Mouse (Mus musculus) stomach, embryonic 14.5 days (tissue): ENCODE measurements around the gene Calm3. TPM values are rescaled to one million over a fixed set of nuclear protein-coding genes. Genes with fewer than 3 reads are reported as not detected.

Source experiments
- ATAC-seq: fragments of 200-750 bp; cut with Nextera tagmentation; 2 replicates; pipeline ENCODE4 v1.8.0; 2017; ENCODE audit warnings: low read depth, moderate TSS enrichment; ENCODE audit not compliant: insufficient number of reproducible peaks, insufficient read depth, low FRiP score
- H3K27ac ChIP-seq: fragments of 300-500 bp; sonication (generic); 2 replicates; pipeline ENCODE4 v1.5.1; 2014; ENCODE audit warnings: mild to moderate bottlenecking, low read length, moderate library complexity, mixed read lengths
- H3K27me3 ChIP-seq: fragments of 300-500 bp; sonication (generic); 2 replicates; pipeline ENCODE4 v1.6.1; 2014; ENCODE audit warnings: low read length, control low read depth, mixed read lengths; ENCODE audit not compliant: control insufficient read depth, insufficient read depth
- H3K36me3 ChIP-seq: fragments of 300-500 bp; sonication (generic); 2 replicates; pipeline ENCODE4 v1.6.1; 2014; ENCODE audit warnings: mild to moderate bottlenecking, control low read depth, low read length, moderate library complexity, mixed read lengths; ENCODE audit not compliant: control insufficient read depth, insufficient read depth
- H3K4me1 ChIP-seq: fragments of 300-500 bp; sonication (generic); 2 replicates; pipeline ENCODE4 v1.6.1; 2014; ENCODE audit warnings: low read length, control low read depth, mixed read lengths; ENCODE audit not compliant: control insufficient read depth, insufficient read depth
- H3K4me2 ChIP-seq: fragments of 300-500 bp; sonication (generic); replicated peaks from 2 replicates; pipeline ENCODE4 v1.6.1; 2014; ENCODE audit warnings: low read depth, low read length, control low read depth
- H3K4me3 ChIP-seq: fragments of 300-500 bp; sonication (generic); 2 replicates; pipeline ENCODE4 v1.5.1; 2014; ENCODE audit warnings: low read depth, low read length, control low read depth
- H3K9ac ChIP-seq: fragments of 300-500 bp; sonication (generic); replicated peaks from 2 replicates; pipeline ENCODE4 v1.6.1; 2014; ENCODE audit warnings: low read depth, mild to moderate bottlenecking, control low read depth, low read length, moderate library complexity, mixed read lengths
- H3K9me3 ChIP-seq: fragments of 300-500 bp; sonication (generic); 2 replicates; pipeline ENCODE4 v1.6.1; 2016; ENCODE audit warnings: low read depth, low read length, control low read depth; ENCODE audit not compliant: control insufficient read depth
- WGBS: fragments of 180-500 bp; shearing (Covaris S2); extraction: QIAGEN DNeasy Blood & Tissue Kit; methylation state at CpG from one replicate; pipeline ENCODE4 v1.1.7; 2014; 5-methylcytosine and 5-hydroxymethylcytosine counted together
- polyA plus RNA-seq: library from polyadenylated mRNA; unstranded; fragments of >200 nt; fragmentation: Nextera tagmentation; extraction: Ambion mirVana; gene quantifications from 2 replicates; pipeline ENCODE4 v1.2.1, GENCODE M21; 2014

The Calm3 gene
- polyA plus RNA-seq, 1 experiment from 2014 or later: 148 TPM

- Histone ChIP-seq H3K27me3 (peaks cover 11% of the 10 kb centered on the region), H3K4me2 (no peak overlapping the region), H3K4me1 (peaks cover 25% of the 10 kb centered on the region), H3K9ac (no peak overlapping the region), H3K4me3 (no peak overlapping the region), H3K36me3 (no peaks in the 10 kb centered on the region), H3K27ac (no peak overlapping the region), H3K9me3 (no peaks in the 10 kb centered on the region)
- 28% methylated on average over 18 of the region's 18 CpGs for WGBS
- ATAC-seq: peak; percentile 64; the same call in 1 of the 2 replicates
These were observed 27.1 kb upstream of the Calm3 start for GRCm38 (mm10) chr7:16950861-16951635.

DNA sequence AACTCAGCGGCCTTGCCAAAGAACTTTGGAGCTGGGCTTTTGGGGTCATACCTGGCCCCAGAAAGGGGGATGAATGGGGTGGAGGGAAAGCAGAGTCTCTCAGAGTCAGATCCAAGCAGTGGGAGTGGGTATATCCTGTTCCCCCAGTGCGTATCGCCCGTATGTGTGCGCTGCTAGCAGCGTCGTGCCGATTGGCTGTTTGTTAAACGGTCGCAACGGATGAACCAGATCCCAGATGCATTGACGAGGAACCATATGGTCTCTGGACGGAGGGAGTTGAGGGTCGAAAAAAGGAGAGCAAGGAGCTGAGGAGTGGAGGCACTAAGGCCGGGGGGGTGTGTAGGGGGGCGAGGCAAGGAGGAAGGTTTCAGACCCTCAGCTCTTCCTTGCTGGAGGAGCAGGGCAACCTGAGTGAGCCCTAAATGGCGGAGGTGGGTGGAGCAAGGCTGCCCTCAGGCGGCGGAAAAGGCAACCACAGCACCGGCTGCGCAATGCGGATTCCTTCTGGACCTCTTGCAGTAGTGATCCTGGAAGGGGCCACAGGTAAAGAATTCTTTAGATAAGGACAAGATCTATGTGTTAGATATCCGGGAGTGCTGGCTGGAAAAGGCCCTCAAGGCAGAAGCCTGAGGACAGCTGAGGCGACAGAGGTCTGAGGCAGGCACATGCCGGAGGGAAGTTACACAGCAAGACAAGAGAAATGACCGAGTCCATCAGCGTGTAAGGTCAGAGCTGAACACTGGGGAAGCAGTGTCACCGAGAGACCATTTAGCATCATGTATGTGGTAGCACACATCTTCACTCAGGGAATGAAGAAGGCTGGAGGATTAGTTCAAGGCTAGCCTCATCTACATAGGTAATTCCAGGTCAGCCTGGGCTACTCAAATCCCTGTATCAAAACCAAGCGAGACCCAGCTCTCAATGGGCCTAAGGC is 26.3 kb upstream of the Calm3 start:
- 11% methylated on average over 29 of the region's 29 CpGs for WGBS
- Histone ChIP-seq H3K4me3 (peak overlapping the region; percentile 13; the same call in 1 of the 2 replicates), H3K27ac (no peak overlapping the region), H3K4me1 (peaks cover 34% of the 10 kb centered on the region), H3K27me3 (peaks cover 16% of the 10 kb centered on the region), H3K9me3 (no peaks in the 10 kb centered on the region), H3K36me3 (no peaks in the 10 kb centered on the region), H3K4me2 (peak overlapping the region; percentile 42), H3K9ac (no peak overlapping the region)
- peak; percentile 59 for ATAC-seq

DNA sequence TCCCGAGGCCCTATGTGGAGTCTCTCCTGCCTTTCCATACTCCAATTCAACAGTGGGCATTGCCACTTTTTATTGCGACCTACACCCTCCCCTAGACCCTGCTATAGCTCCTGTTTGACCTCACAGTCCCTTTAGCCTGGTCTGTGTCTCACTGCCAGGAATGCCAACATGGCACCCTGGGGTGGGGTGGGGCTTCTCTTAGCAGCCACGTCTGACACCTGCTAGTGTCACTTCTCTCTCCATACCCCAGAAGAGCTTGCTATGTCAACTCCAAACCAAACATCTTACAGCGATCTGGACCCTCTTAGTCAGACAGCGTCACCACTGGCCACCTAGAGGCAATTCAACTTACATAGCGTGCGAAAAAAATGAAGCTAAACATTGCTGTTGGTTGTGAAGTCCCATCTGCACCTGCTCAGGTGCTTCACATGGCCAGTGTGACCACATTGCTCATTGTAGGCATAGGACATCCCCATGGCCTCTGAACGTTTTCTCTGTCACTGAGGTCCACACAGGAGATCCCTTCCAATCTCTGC is 25.1 kb upstream of the Calm3 start:
- no peak for ATAC-seq
- Histone ChIP-seq H3K36me3 (no peaks in the 10 kb centered on the region), H3K4me3 (no peak overlapping the region), H3K27me3 (peaks cover 20% of the 10 kb centered on the region), H3K27ac (no peak overlapping the region), H3K4me1 (peaks cover 40% of the 10 kb centered on the region), H3K9ac (no peak overlapping the region), H3K9me3 (no peaks in the 10 kb centered on the region), H3K4me2 (no peak overlapping the region)
- 63% methylated on average over 8 of the region's 8 CpGs for WGBS

GRCm38 (mm10) chr7:16947959-16948361 is 24.0 kb upstream of the Calm3 start:
- Histone ChIP-seq H3K27me3 (peaks cover 20% of the 10 kb centered on the region), H3K9ac (no peak overlapping the region), H3K4me1 (peaks cover 43% of the 10 kb centered on the region), H3K4me3 (0 out of 2 replicates have a peak overlapping the region, but pooled peaks have one; percentile 31), H3K27ac (peak overlapping the region; percentile 39; the same call in 1 of the 2 replicates), H3K4me2 (peak overlapping the region; percentile 59), H3K9me3 (no peaks in the 10 kb centered on the region), H3K36me3 (no peaks in the 10 kb centered on the region)
- WGBS: 12% methylated on average over 4 of the region's 4 CpGs
- ATAC-seq: no peak

DNA sequence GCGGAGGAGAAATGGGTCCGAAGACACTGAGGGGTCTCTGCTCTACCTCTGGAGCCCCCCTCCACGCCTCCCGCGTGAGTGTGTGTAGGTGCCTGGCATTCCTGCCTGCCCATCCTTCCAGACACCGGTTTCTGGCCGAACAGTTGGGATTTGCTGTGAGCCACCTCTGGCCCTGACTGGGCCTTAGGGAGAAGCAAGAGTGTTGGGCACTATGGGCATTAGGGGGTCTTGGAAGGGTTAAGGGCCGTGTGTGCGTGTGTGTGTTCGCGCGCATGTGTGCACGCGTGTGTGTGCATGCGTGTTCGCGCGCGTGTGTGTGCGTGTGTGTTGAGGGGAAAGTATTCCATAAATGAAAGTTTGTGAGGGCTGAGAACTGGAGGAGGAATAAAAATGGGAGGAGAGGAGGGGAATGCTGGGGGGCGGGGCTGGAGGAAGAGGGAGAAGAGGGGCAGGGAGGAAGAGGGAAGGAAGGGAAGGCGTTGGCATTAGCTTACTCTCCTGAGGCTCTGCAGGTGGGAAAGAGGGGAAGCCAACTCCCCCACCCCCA is 23.5 kb upstream of the Calm3 start:
- Histone ChIP-seq H3K27ac (0 out of 2 replicates have a peak overlapping the region, but pooled peaks have one; percentile 16), H3K27me3 (peaks cover 20% of the 10 kb centered on the region), H3K4me1 (peaks cover 43% of the 10 kb centered on the region), H3K9me3 (no peaks in the 10 kb centered on the region), H3K4me2 (peak overlapping the region; percentile 59), H3K9ac (no peak overlapping the region), H3K4me3 (peak overlapping the region; percentile 31), H3K36me3 (no peaks in the 10 kb centered on the region)
- WGBS: 17% methylated on average over 22 of the region's 22 CpGs
- no peak for ATAC-seq

- H3K4me3 ChIP-seq: peak overlapping the region; percentile 31
- H3K27me3 ChIP-seq: peaks cover 20% of the 10 kb centered on the region
- H3K4me1 ChIP-seq: peaks cover 43% of the 10 kb centered on the region
- no peak overlapping the region for H3K27ac ChIP-seq
- no peaks in the 10 kb centered on the region for H3K9me3 ChIP-seq
- no peaks in the 10 kb centered on the region for H3K36me3 ChIP-seq
- peak overlapping the region; percentile 25; the same call in 1 of the 2 replicates for H3K9ac ChIP-seq
- peak overlapping the region; percentile 59 for H3K4me2 ChIP-seq
- ATAC-seq: no peak
- 13% methylated on average over 53 of the region's 53 CpGs for WGBS
These were observed 22.8 kb upstream of the Calm3 start for GRCm38 (mm10) chr7:16946441-16947348.

DNA sequence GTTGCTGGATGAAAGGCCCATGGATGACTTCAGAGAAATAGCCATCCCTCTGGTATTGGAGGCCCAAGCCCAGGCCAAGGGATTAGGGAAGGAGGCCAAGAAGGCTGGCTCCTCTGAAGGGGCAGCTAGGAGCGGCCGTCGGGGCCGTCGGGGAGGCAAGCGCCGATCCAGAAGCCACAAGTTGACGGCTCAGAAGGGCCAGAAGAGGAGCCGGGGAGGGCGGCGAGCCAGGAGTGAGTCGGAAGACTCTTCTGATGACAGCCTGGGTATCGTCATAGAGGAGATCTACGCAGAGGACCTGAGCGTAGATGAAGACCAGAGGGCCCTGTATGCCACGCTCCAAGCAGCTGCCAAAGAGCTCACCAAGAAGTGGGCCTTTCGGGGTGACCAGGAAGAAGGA is 21.5 kb upstream of the Calm3 start:
- Histone ChIP-seq H3K4me3 (peak overlapping the region; percentile 46), H3K4me1 (peaks cover 45% of the 10 kb centered on the region), H3K4me2 (peak overlapping the region; percentile 82), H3K27me3 (peaks cover 20% of the 10 kb centered on the region), H3K36me3 (no peaks in the 10 kb centered on the region), H3K9ac (peak overlapping the region; percentile 49), H3K9me3 (no peaks in the 10 kb centered on the region), H3K27ac (no peak overlapping the region)
- WGBS: 27% methylated on average over 17 of the region's 17 CpGs
- ATAC-seq: no peak
